Mouse (Mus musculus): Measurements from ENCODE around the gene Zdhhc8. TPM values are rescaled to one million over a fixed set of nuclear protein-coding genes. Genes with fewer than 3 reads are reported as not detected.

Zdhhc8 gene
- 12.2 and 13.9 TPM in 2 replicates for polyA plus RNA-seq (2014; fragmentation: Nextera tagmentation; extraction: Ambion mirVana)

DNA sequence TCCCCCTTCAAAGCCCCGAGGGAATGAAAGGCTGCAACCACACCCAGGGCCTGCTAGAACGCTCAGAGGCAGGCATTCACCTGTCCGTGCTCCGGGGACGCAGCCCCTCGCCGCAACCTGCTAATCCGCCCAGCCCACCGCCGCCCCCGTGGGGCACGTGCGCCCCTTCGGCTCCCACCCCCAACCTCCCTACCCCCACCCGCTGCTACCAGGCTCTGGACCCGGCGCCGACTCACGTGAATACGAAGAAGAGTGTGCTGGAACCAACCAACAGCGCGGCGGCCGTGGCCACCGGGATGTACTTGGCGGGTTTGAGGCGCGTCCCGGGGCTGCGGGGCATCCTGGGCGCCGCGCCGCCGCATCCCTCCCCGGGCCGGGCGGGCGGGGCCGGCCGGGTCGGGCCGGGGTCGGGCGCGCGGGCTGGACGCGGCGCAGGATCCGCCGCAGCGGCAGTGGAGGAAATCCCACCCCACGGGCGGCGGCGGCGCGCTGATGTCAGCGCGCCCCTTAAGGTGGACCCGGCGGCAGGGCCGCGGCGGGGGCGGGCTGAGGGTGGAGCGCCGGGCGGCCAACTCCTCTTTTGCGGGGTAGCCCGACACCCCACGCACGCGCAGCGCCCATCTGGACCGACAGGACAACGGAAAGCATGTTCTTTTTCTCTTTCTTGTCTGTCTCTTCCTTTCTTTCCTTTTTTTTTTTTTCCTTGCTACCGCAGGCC, at the start of gene Zdhhc8:
Zdhhc8 (minus strand) TSS at position 466 of the 718 bp plus-strand sequence.
- Histone ChIP-seq H3K4me1 (ENCODE audit: control insufficient read depth, insufficient read depth, low read length) (peaks cover 19% of the 10 kb centered on the region), H3K4me3 (ENCODE audit: low read depth, low read length) (peak within 1 kb of the TSS; percentile 84), H3K4me2 (ENCODE audit: low read depth, low read length) (peak within 1 kb of the TSS; percentile 86), H3K27ac (ENCODE audit: low read depth, low read length) (peak within 1 kb of the TSS; percentile 91), H3K9ac (replicated peaks; ENCODE audit: low read depth, low read length) (peak within 1 kb of the TSS; percentile 94), H3K27me3 (ENCODE audit: control insufficient read depth, insufficient read depth, low read length) (no peaks in the 10 kb centered on the region), H3K9me3 (ENCODE audit: control insufficient read depth, low read length) (no peaks in the 10 kb centered on the region), H3K36me3 (ENCODE audit: control insufficient read depth, insufficient read depth, low read length) (peaks cover 16% of the 10 kb centered on the region)
- ATAC-seq (ENCODE audit: low read depth): peak; percentile 83
- 1% methylated on average over 54 of the region's 79 CpGs for WGBS

- WGBS: 83% methylated on average over 2 of the region's 2 CpGs
- Histone ChIP-seq H3K36me3 (ENCODE audit: control insufficient read depth, insufficient read depth, low read length) (peaks cover 67% of the 10 kb centered on the region), H3K4me2 (ENCODE audit: low read depth, low read length) (no peak overlapping the region), H3K27me3 (ENCODE audit: control insufficient read depth, insufficient read depth, low read length) (no peaks in the 10 kb centered on the region), H3K4me3 (ENCODE audit: low read depth, low read length) (no peak overlapping the region), H3K27ac (ENCODE audit: low read depth, low read length) (no peak overlapping the region), H3K4me1 (ENCODE audit: control insufficient read depth, insufficient read depth, low read length) (no peaks in the 10 kb centered on the region), H3K9me3 (ENCODE audit: control insufficient read depth, low read length) (no peaks in the 10 kb centered on the region), H3K9ac (replicated peaks; ENCODE audit: low read depth, low read length) (no peak overlapping the region)
- ATAC-seq (ENCODE audit: low read depth): no peak
These were observed 40.2 kb upstream of the Zdhhc8 start for GRCm38 (mm10) chr16:18275166-18275565.

- Histone ChIP-seq H3K4me3 (ENCODE audit: low read depth, low read length) (no peak overlapping the region), H3K9me3 (ENCODE audit: control insufficient read depth, low read length) (no peaks in the 10 kb centered on the region), H3K36me3 (ENCODE audit: control insufficient read depth, insufficient read depth, low read length) (peaks cover 48% of the 10 kb centered on the region), H3K9ac (replicated peaks; ENCODE audit: low read depth, low read length) (no peak overlapping the region), H3K4me2 (ENCODE audit: low read depth, low read length) (no peak overlapping the region), H3K27me3 (ENCODE audit: control insufficient read depth, insufficient read depth, low read length) (no peaks in the 10 kb centered on the region), H3K4me1 (ENCODE audit: control insufficient read depth, insufficient read depth, low read length) (no peaks in the 10 kb centered on the region), H3K27ac (ENCODE audit: low read depth, low read length) (no peak overlapping the region)
- 92% methylated on average over 5 of the region's 5 CpGs for WGBS
- ATAC-seq (ENCODE audit: low read depth): no peak
These were observed 33.2 kb upstream of the Zdhhc8 start for GRCm38 (mm10) chr16:18268182-18268581.

- 90% methylated on average over 2 of the region's 2 CpGs for WGBS
- no peak overlapping the region for H3K27ac ChIP-seq (ENCODE audit: low read depth, low read length)
- H3K4me3 ChIP-seq (ENCODE audit: low read depth, low read length): no peak overlapping the region
- no peaks in the 10 kb centered on the region for H3K9me3 ChIP-seq (ENCODE audit: control insufficient read depth, low read length)
- ATAC-seq (ENCODE audit: low read depth): no peak
- H3K36me3 ChIP-seq (ENCODE audit: control insufficient read depth, insufficient read depth, low read length): peaks cover 41% of the 10 kb centered on the region
- no peaks in the 10 kb centered on the region for H3K4me1 ChIP-seq (ENCODE audit: control insufficient read depth, insufficient read depth, low read length)
- no peaks in the 10 kb centered on the region for H3K27me3 ChIP-seq (ENCODE audit: control insufficient read depth, insufficient read depth, low read length)
- no peak overlapping the region for H3K9ac ChIP-seq (replicated peaks; ENCODE audit: low read depth, low read length)
- no peak overlapping the region for H3K4me2 ChIP-seq (ENCODE audit: low read depth, low read length)
These were observed 30.1 kb upstream of the Zdhhc8 start for GRCm38 (mm10) chr16:18265024-18265423.

- Histone ChIP-seq H3K4me1 (ENCODE audit: control insufficient read depth, insufficient read depth, low read length) (no peaks in the 10 kb centered on the region), H3K27ac (ENCODE audit: low read depth, low read length) (no peak within 1 kb of the TSS), H3K4me2 (ENCODE audit: low read depth, low read length) (no peak within 1 kb of the TSS), H3K27me3 (ENCODE audit: control insufficient read depth, insufficient read depth, low read length) (no peaks in the 10 kb centered on the region), H3K36me3 (ENCODE audit: control insufficient read depth, insufficient read depth, low read length) (peaks cover 69% of the 10 kb centered on the region), H3K4me3 (ENCODE audit: low read depth, low read length) (no peak within 1 kb of the TSS), H3K9me3 (ENCODE audit: control insufficient read depth, low read length) (no peaks in the 10 kb centered on the region), H3K9ac (replicated peaks; ENCODE audit: low read depth, low read length) (no peak within 1 kb of the TSS)
- 98% methylated on average over 2 of the region's 2 CpGs for WGBS
- ATAC-seq (ENCODE audit: low read depth): no peak
These were observed 23.3 kb upstream of the Zdhhc8 start, which contains the start of gene Gm49776 for GRCm38 (mm10) chr16:18258221-18258620. TSS of gene Gm49776 (minus strand) at chr16:18258321.

DNA sequence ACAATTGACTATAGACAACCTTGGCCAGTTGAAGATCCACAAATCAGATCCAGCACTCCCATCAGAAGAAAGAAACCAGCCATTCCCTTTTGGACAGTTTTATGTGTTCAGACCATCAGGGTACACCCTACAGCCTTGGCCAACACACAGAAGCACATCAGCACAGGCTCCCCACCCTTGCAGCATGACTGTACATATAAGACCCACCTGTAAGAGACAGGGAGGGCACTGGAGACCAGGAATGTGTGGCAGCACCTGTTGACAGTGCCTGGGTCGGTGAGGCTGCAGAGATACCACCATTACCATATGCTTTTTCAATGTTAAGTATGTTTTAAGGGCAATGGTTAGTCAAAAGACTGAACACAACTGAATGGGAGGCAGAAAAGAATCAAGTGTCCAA, 18.9 kb upstream of the Zdhhc8 start:
- 93% methylated on average over 1 of the region's 1 CpGs for WGBS
- Histone ChIP-seq H3K4me3 (ENCODE audit: low read depth, low read length) (no peak overlapping the region), H3K27me3 (ENCODE audit: control insufficient read depth, insufficient read depth, low read length) (no peaks in the 10 kb centered on the region), H3K4me1 (ENCODE audit: control insufficient read depth, insufficient read depth, low read length) (peaks cover 17% of the 10 kb centered on the region), H3K27ac (ENCODE audit: low read depth, low read length) (no peak overlapping the region), H3K9me3 (ENCODE audit: control insufficient read depth, low read length) (no peaks in the 10 kb centered on the region), H3K4me2 (ENCODE audit: low read depth, low read length) (no peak overlapping the region), H3K36me3 (ENCODE audit: control insufficient read depth, insufficient read depth, low read length) (peaks cover 53% of the 10 kb centered on the region), H3K9ac (replicated peaks; ENCODE audit: low read depth, low read length) (no peak overlapping the region)
- ATAC-seq (ENCODE audit: low read depth): no peak

DNA sequence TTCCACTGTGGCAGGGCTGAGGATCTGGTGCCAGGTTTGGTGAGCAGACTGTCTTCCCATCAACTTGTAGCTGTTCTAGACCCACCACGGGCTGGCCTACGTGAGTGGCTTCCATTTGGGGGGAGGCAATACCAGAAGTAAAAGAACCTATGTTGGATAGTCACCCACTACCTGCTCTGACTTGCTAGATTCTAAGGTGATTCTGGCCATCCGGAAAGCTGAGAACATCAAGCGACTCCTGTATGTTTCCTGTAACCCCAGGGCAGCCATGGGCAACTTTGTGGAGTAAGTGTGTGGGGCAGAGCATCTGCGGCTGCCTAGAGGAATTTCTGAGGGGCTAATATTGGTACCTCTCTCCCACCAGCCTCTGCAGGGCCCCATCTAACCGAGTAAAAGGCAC, 17.8 kb upstream of the Zdhhc8 start:
- H3K9ac ChIP-seq (replicated peaks; ENCODE audit: low read depth, low read length): no peak overlapping the region
- no peak overlapping the region for H3K4me2 ChIP-seq (ENCODE audit: low read depth, low read length)
- H3K9me3 ChIP-seq (ENCODE audit: control insufficient read depth, low read length): no peaks in the 10 kb centered on the region
- H3K4me1 ChIP-seq (ENCODE audit: control insufficient read depth, insufficient read depth, low read length): peaks cover 17% of the 10 kb centered on the region
- peaks cover 45% of the 10 kb centered on the region for H3K36me3 ChIP-seq (ENCODE audit: control insufficient read depth, insufficient read depth, low read length)
- 86% methylated on average over 6 of the region's 6 CpGs for WGBS
- H3K4me3 ChIP-seq (ENCODE audit: low read depth, low read length): no peak overlapping the region
- H3K27me3 ChIP-seq (ENCODE audit: control insufficient read depth, insufficient read depth, low read length): no peaks in the 10 kb centered on the region
- H3K27ac ChIP-seq (ENCODE audit: low read depth, low read length): no peak overlapping the region
- no peak for ATAC-seq (ENCODE audit: low read depth)

DNA sequence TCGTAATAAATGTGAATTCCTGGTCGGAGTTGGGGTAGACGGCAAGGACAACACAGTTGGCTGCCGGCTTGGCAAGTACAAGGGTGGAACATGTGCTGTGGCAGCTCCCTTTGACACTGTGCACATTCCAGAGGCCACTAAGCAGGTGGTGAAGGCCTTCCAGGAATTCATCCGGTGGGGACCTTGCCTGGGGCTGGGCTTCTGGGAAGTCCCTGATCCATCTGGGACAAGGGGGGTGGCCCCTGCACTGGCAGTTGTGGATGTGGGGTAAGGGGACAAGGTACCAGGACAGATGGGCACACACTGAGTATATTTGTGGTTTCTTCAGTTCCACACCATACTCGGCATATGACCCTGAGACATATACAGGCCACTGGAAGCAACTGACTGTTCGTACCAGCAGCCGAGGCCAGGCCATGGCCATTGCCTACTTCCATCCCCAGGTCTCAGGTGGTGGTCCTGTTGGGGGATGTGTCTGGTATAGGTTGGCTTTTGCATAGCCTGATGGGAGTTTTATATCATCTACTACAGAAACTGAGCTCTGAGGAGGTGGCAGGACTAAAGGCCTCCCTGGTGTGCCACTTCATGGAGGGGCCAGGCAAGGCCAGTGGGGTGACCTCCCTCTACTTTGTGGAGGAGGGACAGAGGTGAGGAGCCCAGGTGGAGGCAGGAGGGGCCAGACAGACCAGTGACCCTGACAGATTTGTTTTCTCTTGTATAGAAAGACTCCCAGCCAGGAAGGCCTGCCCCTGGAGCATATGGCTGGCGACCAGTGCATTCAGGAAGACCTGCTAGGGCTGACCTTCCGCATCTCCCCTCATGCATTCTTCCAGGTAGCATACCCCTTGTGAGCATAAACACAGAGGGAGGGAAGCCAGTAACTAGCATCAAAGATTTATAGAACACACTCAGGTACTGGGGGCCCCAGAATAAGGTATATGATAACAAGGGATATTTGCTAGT, 16.2 kb upstream of the Zdhhc8 start:
- Histone ChIP-seq H3K4me1 (ENCODE audit: control insufficient read depth, insufficient read depth, low read length) (peaks cover 29% of the 10 kb centered on the region), H3K27me3 (ENCODE audit: control insufficient read depth, insufficient read depth, low read length) (no peaks in the 10 kb centered on the region), H3K27ac (ENCODE audit: low read depth, low read length) (no peak overlapping the region; the same call in 1 of the 2 replicates), H3K9ac (replicated peaks; ENCODE audit: low read depth, low read length) (peak overlapping the region; percentile 16; the same call in 1 of the 2 replicates), H3K4me2 (ENCODE audit: low read depth, low read length) (peak overlapping the region; percentile 95; the same call in 1 of the 2 replicates), H3K4me3 (ENCODE audit: low read depth, low read length) (peak overlapping the region; percentile 89; the same call in 1 of the 2 replicates), H3K36me3 (ENCODE audit: control insufficient read depth, insufficient read depth, low read length) (peaks cover 31% of the 10 kb centered on the region), H3K9me3 (ENCODE audit: control insufficient read depth, low read length) (no peaks in the 10 kb centered on the region)
- 71% methylated on average over 10 of the region's 10 CpGs for WGBS
- no peak for ATAC-seq (ENCODE audit: low read depth)

Data from neural tube, embryonic 14.5 days (tissue).